Mouse (Mus musculus) left cerebral cortex, postnatal 25 days (tissue): ENCODE measurements around the gene Nadk2. TPM values are rescaled to one million over a fixed set of nuclear protein-coding genes. Genes with fewer than 3 reads are reported as not detected.
A peak's percentile ranks its signal among the peaks of the same experiment; 100 is the strongest.

Experiments
- DNase-seq, 2 experiments: peaks; one replicate each; pipeline ENCODE4 v3.0.0; 2022; ENCODE audit warnings: low spot score in 2 of 2, mixed read lengths in 1 of 2
- intact Hi-C: fragments of 180-260 bp; cut with DNase I; formaldehyde crosslinking; loops from one replicate; pipeline ENCODE4 v1.15.1; 2025
- total RNA-seq, 2 experiments: library from RNA; stranded (reverse); gene quantifications; 2 replicates each; pipeline ENCODE4 v1.2.3; 2021

Nadk2 gene
- total RNA-seq, 2 experiments from 2014 or later, result 44.7 TPM

DNA sequence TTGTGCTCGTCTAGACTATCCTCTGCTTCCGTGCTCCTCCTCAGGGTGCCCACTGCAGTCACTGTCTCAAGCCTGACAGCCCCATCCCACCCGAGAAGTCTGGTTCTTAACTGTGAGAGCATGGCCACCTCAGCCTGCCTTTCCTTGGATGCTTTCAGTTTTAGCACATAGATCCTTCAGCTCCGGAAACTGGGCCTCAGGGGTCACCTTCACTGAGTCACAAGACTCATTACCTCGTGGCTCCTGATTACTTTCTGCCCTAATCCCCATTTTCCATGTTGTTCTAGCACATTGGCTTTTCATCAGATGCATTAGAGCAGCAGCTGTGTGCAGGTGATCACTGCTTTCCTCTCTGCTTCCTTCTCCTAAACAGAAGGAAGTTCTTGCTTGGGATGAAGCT lies 16.4 kb downstream of the Nadk2 start:
- intact Hi-C loops, result no loop called here
- DNase-seq, result no peak

DNA sequence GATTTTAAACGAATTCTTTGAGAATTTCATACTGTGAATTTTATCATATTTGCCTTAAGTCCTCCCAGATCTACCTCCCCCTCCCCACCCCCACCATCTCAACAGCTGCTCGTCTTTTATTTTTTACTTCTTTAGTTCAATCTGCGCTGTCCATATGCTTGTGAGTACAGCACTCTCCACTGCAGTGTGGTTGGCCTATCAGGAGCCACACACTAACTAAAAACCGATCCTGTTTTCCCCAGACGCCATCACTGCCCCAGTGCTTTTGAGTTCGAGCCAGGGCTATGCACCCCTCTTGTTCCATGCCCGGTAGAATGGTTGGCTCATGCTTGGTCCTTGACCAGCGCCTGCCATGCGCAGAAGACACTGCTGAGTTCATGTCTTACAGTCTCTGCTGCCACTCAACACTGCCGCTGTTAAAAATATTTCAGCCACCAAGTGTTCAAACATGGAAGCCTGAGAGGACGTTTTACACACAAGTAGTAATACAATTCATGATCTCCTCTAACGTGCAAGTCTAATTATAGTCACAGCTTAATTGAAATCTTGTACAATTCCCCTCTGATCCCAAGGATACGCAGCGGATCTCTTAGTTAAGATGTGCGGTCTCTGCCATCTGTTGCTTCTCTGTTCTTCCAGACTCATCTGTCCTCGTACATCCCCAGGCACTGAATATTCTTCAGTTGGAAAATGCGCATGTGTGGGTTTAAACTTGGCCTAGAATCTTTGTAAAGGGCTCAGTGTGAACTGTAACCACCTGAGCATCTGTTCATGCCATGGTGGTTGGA lies 17.0 kb downstream of the Nadk2 start:
- peak in 1 of 2 experiments; percentile 36 for DNase-seq
- intact Hi-C loops, result no loop called here

DNA sequence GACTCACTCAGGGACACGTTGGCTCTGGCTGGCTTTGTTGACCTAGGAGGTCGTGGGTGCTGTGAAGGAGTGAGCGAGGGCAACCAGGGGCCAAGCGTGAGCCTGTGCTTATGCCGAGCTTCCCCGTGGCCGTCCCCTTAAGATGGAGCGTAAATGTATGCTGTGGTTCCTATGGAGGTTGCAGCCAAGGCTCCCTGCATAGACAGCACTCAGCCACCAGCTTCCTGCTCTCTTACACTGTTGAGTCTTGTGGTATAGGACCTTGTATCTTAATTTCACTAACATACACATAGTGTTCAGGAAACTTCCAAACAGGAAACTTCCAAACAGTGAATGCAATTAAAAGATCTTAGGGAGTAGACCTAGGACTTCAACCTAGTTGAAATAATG lies 17.6 kb downstream of the Nadk2 start:
- DNase-seq, result no peak
- intact Hi-C loops, result no loop called here

- no peak for DNase-seq
- intact Hi-C loops, result no loop called here
These were observed 18.2 kb downstream of the Nadk2 start for GRCm38 (mm10) chr15:9089136-9089720.

DNA sequence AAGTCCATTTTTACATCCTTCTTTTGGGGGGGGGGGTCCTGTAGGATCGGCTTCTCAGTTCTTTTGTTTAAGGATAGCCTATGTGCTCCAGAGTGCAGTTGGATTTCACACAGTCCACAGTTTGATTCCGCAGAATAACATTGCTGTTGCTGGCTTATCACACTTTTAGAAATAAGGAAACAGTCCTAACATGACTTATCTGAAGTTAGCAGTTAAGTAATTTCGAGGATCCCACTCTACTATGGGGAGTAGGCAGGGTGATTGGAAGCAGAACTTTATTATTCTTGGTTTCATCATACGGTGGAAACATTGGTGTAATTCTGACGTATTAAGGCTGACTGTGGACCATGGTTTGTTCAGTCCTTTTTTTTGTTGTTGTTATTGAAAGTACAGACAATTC lies 19.6 kb downstream of the Nadk2 start:
- no peak for DNase-seq
- intact Hi-C loops, result no loop called here

DNA sequence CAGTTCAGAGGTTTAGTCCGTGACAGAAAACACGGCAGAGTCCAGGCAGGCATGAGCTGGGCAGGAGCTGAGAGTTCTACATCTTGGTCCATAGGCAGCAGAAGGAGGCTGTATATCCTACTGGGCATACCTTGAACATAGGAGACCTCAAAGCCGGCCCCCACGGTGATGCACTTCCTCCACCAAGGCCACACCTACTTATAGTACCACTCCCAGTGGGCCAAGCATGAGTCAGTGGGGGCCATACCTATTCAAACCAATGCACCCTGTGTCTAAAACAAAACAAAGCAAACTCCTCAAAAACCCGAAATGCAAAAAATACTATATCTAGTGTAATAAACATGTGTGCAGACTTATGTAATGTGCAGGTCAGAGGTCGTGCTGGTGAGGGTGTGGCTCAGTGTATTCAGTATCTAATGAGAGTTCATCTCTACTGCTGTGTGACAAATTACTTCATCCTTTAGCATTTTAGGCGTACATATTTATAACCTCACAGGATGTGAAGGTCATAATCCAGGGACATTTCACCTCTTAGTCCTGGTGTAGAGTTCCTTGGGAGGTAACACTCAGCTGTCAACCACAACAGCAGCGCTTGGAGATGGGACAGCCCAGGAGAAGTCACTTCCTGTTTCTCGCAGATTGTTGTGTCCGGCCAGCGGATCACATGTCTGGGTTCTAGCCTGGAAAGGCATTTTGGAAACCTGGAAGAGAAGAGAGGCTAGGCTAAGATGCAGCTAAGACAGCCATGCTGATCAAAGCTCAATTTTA lies 22.7 kb downstream of the Nadk2 start:
- no peak for DNase-seq
- intact Hi-C loops, result no loop called here

- intact Hi-C loops, result no loop called here
- peak; percentile 47 to 74 for DNase-seq
These were observed 23.3 kb downstream of the Nadk2 start for GRCm38 (mm10) chr15:9094366-9094750.

- no peak for DNase-seq
- intact Hi-C loops, result no loop called here
These were observed 25.8 kb downstream of the Nadk2 start for GRCm38 (mm10) chr15:9096865-9097264.

GRCm38 (mm10) chr15:9100446-9101077 lies 29.5 kb downstream of the Nadk2 start:
- peak in 1 of 2 experiments; percentile 27 for DNase-seq
- intact Hi-C loops, result no loop called here

DNA sequence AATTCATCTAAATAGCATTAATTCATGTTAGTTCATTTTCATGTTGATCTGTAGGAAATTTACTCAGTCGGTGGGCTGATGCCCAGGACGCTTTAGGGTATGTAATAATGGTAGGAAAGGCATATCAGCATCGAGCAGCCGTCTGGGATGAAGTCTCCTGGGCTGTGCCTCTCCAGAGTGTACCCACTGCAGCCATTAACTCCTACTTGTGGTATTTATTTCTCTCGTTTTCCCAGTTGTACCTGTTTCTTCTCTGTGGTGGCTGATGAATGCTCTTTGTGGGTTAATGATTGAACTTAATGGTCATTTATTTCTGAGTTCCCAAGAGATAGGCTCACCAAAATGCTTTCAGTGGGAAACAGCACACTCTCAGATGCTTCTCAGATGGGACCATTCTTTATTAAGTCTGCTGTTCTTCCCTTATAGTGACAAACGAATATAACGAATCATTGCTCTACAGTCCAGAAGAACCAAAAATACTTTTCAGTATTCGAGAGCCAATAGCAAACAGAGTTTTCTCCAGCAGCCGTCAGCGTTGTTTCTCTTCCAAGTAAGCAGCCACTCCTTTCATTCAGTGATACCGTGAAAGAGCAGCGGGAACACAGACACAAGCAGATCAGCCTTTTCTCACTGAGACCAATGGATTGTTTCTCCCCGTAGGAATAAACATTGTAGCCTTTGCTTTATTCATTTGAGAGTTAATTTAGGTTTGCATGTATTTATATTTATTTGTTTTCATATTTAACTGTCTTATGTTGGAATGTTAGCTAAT lies 35.4 kb downstream of the Nadk2 start:
- intact Hi-C loops, result no loop called here
- no peak for DNase-seq

GRCm38 (mm10) chr15:9110526-9111347 lies 39.7 kb downstream of the Nadk2 start:
- no peak for DNase-seq
- intact Hi-C loops, result no loop called here

GRCm38 (mm10) chr15:9111648-9112047 lies 40.6 kb downstream of the Nadk2 start:
- intact Hi-C loops, result no loop called here

GRCm38 (mm10) chr15:9113556-9113955 lies 42.5 kb downstream of the Nadk2 start:
- intact Hi-C loops, result no loop called here

More at GRCm38 (mm10) chr15:9111648-9112047, 40.6 kb downstream of the Nadk2 start:
- DNase-seq, result no peak

GRCm38 (mm10) chr15:9114131-9114530 lies 43.1 kb downstream of the Nadk2 start:
- intact Hi-C loops, result no loop called here
- DNase-seq, result no peak

More at GRCm38 (mm10) chr15:9113556-9113955, 42.5 kb downstream of the Nadk2 start:
- DNase-seq, result no peak

DNA sequence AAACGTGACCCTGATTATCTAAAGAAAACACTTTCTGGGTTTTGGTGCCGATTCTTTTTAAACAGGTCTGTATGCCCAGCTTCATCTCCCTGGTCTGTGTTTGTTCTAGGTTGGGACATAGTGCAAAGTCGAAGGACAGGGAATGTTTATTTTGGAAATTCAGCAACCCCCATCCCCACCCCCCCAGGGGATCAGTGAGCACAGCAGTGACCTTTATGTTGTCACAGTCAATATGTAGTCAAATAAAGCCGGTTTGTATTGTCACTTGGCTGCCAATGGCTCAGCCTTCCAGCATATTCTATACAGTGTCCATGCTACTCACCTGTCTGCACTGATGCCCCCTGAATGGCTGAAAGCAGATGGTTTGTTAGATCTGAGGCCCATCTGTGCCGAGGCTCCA lies 43.5 kb downstream of the Nadk2 start:
- intact Hi-C loops, result no loop called here
- DNase-seq, result no peak

DNA sequence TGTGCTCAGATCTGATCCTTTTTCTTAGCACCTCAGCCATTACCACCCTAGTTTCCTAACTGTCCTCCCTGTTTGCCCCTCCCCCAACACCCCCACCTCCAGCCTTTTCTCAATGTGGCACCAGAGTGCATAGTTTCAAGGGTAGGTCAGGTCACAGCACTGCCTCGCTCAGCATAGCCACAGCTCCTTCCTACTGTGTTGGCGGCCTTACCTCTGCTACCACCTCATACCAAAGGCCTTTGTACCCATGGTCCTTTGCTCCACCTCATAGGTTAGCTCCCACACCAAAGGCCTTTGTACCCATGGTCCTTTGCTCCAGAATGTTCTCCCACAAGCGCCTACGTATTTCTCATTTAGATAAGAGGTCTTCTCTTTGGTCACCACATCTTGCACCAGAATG lies 47.8 kb downstream of the Nadk2 start:
- no peak for DNase-seq
- intact Hi-C loops, result no loop called here

DNA sequence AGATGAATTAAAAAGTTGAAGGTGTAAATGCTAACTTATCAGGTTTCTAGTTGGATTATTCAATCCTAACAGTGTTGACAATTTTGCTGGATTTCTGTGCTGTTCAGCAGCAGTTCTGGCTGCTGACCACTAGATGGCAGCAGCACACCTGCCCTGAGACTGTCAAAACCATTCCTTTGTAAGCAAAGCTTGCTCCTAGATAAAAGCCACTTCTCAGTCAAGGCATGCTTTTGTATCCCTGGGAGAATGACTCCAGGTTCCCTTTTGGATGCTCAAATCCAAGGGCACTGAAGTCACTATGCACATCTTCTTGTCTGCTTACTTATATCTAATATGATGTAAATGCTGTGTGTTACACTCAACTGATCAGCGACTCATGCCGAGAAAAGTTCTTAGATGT lies 49.0 kb downstream of the Nadk2 start:
- DNase-seq, result peak; percentile 62 to 66
- intact Hi-C loops, result no loop called here

GRCm38 (mm10) chr15:9122989-9123388 lies 51.9 kb downstream of the Nadk2 start:
- DNase-seq, result no peak
- intact Hi-C loops, result no loop called here

DNA sequence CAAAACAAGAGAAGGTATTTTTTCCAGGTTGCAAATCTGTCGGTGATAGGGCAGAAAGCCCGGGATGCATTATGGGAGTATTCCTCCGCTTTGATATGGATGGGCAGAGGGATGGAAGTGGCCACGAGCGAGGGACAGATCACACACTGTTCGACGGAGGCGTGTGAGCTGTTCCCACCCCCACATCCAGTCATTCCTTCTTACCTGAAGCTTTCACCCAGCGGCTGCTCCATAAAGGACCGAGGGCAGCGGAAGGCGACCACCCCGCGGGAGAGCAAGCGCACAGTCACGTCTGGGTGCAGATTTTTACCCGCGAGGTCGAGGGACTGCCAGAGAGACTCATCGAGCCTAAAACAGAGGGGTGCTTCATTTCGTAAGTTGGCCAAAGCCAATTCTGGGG lies 53.8 kb downstream of the Nadk2 start:
- intact Hi-C loops, result no loop called here
- DNase-seq, result no peak
